Mouse (Mus musculus) neural tube, embryonic 12.5 days (tissue): ENCODE data around the gene Lrrk1. TPM values are rescaled to one million over a fixed set of nuclear protein-coding genes. Genes with fewer than 3 reads are reported as not detected.

Experiments used
- ATAC-seq: fragments of 200-750 bp; cut with Nextera tagmentation; 2 replicates; pipeline ENCODE4 v1.8.0; 2017; ENCODE audit warnings: low read depth, mild to moderate bottlenecking, moderate TSS enrichment, moderate library complexity; ENCODE audit not compliant: low FRiP score
- H3K27ac ChIP-seq: fragments of 300-500 bp; sonication (generic); 2 replicates; pipeline ENCODE4 v1.5.1; 2016
- H3K27me3 ChIP-seq: fragments of 300-500 bp; sonication (generic); replicated peaks from 2 replicates; pipeline ENCODE4 v1.6.1; 2016; ENCODE audit warnings: mild to moderate bottlenecking
- H3K36me3 ChIP-seq: fragments of 300-500 bp; sonication (generic); 2 replicates; pipeline ENCODE4 v1.6.1; 2016; ENCODE audit warnings: mild to moderate bottlenecking
- H3K4me1 ChIP-seq: fragments of 300-500 bp; sonication (generic); 2 replicates; pipeline ENCODE4 v1.6.1; 2016
- H3K4me2 ChIP-seq: fragments of 300-500 bp; sonication (generic); replicated peaks from 2 replicates; pipeline ENCODE4 v1.6.1; 2016; ENCODE audit warnings: mild to moderate bottlenecking
- H3K4me3 ChIP-seq: fragments of 300-500 bp; sonication (generic); 2 replicates; pipeline ENCODE4 v1.5.1; 2016
- H3K9ac ChIP-seq: fragments of 300-500 bp; sonication (generic); 2 replicates; pipeline ENCODE4 v1.6.1; 2016; ENCODE audit warnings: mild to moderate bottlenecking
- H3K9me3 ChIP-seq: fragments of 300-500 bp; sonication (generic); 2 replicates; pipeline ENCODE4 v1.6.1; 2016; ENCODE audit warnings: mild to moderate bottlenecking
- WGBS: fragments of 180-500 bp; shearing (Covaris S2); methylation state at CpG from one replicate; pipeline ENCODE4 v1.1.7; 2016; 5-methylcytosine and 5-hydroxymethylcytosine counted together
- polyA plus RNA-seq: library from polyadenylated mRNA; unstranded; fragments of >200 nt; fragmentation: Nextera tagmentation; extraction: Ambion mirVana; gene quantifications from 2 replicates; pipeline ENCODE4 v1.2.1, GENCODE M21; 2016

Gene Lrrk1
- polyA plus RNA-seq, 1 experiment from 2014 or later, result 8.5 TPM

- Histone ChIP-seq H3K27me3 (no peaks in the 10 kb centered on the region), H3K27ac (no peak overlapping the region), H3K9ac (no peak overlapping the region), H3K4me1 (no peaks in the 10 kb centered on the region), H3K9me3 (no peaks in the 10 kb centered on the region), H3K36me3 (no peaks in the 10 kb centered on the region), H3K4me3 (no peak overlapping the region), H3K4me2 (no peak overlapping the region)
- WGBS, result 81% methylated on average over 4 of the region's 4 CpGs
- ATAC-seq, result no peak
Observed at GRCm38 (mm10) chr7:66375736-66376135, 12.4 kb downstream of the Lrrk1 start.

- no peak overlapping the region for H3K9ac ChIP-seq
- H3K4me2 ChIP-seq, result no peak overlapping the region
- H3K9me3 ChIP-seq, result no peaks in the 10 kb centered on the region
- ATAC-seq, result no peak
- H3K4me3 ChIP-seq, result no peak overlapping the region
- H3K4me1 ChIP-seq, result no peaks in the 10 kb centered on the region
- 94% methylated on average over 3 of the region's 3 CpGs for WGBS
- no peak overlapping the region for H3K27ac ChIP-seq
- no peaks in the 10 kb centered on the region for H3K36me3 ChIP-seq
- H3K27me3 ChIP-seq, result no peaks in the 10 kb centered on the region
Observed at GRCm38 (mm10) chr7:66373391-66373790, 14.8 kb downstream of the Lrrk1 start.

DNA sequence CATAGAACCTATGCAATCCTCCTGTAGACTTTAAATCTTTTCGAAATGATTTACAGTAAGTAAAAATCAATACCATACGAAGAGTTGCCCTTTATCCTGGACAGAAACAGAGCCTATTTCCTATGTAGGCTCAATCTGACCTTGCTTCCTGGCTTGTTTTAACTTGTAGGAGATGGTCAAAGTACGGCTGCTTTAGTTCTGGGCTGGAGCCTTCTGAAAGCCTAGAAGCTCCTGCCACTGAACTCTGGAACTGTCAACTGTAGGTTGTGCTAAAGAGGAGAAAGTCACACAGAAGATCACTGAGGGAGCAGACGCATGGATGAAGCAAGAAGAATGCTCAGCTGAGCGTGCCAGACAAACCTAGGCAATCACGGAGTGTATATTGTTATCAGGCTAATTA lies 17.2 kb downstream of the Lrrk1 start:
- H3K27me3 ChIP-seq, result no peaks in the 10 kb centered on the region
- no peak overlapping the region for H3K27ac ChIP-seq
- WGBS, result 89% methylated on average over 6 of the region's 6 CpGs
- H3K4me3 ChIP-seq, result no peak overlapping the region
- no peak overlapping the region for H3K9ac ChIP-seq
- no peaks in the 10 kb centered on the region for H3K9me3 ChIP-seq
- H3K36me3 ChIP-seq, result no peaks in the 10 kb centered on the region
- H3K4me1 ChIP-seq, result no peaks in the 10 kb centered on the region
- no peak overlapping the region for H3K4me2 ChIP-seq
- no peak for ATAC-seq

DNA sequence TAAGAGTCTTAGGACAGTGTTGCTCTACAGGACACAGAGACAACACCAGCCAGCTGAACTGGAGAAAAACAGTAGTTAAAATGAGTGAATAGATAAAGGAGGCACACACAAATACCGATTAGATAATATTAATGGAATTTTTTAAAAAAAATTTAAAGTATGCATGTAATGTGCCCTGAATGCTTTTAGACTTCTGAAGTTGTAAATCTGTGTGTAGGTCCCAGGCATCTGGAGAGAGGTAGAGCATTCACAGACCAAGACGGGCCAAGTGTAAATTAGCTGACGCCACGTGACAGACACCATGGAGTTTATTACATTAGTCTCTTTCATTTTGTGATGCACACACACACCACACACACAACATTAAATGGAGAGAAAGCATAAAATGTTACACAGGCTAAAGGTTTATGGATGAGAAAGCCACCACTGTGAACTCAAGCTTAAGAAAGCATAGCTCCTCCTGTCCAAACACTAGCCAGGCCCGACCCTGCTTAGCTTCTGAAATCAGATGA lies 18.2 kb downstream of the Lrrk1 start:
- 72% methylated on average over 5 of the region's 5 CpGs for WGBS
- H3K4me3 ChIP-seq, result no peak overlapping the region
- H3K9me3 ChIP-seq, result no peaks in the 10 kb centered on the region
- H3K27me3 ChIP-seq, result no peaks in the 10 kb centered on the region
- H3K4me2 ChIP-seq, result no peak overlapping the region
- H3K4me1 ChIP-seq, result no peaks in the 10 kb centered on the region
- H3K9ac ChIP-seq, result no peak overlapping the region
- ATAC-seq, result no peak
- no peak overlapping the region for H3K27ac ChIP-seq
- no peaks in the 10 kb centered on the region for H3K36me3 ChIP-seq

DNA sequence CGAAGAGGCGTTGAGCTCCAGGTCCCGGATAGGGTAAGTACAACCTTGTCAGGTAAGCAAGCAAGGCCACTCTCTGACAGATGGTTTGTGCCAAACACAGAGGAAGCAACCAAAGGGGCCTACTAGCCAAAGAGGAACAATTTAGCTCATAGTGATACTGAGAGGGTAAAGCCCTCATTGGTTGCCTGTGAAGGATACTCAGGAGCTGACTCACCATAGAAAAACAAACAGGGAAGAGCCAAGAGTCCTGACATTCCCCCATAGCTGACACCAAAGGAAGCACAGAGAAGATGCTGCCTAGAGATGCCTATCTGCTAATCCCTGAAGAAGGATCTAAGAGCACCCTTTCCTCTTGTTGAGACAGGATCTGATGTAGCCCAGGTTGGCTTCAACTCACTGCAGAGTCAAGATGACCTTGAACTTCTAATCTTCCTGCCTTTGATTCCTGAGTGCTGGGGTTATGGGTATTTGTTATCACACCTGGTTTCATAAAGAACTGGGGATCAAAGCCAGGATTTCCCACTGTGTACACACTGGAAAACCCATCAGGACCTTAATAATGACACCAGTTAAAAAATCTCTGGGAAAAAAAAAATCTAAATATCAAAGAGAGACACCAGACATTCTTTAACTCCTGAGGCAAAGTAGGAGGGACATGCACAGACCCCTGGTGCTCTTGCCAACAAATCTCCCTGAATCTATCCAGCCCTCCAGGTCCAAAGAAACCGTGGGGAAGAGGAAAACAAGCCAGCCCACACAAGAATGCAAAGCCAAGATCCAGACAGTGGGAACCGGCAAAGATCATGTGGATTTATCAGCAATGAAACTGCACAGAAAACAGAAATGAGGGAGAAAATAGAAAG lies 18.8 kb downstream of the Lrrk1 start:
- no peaks in the 10 kb centered on the region for H3K9me3 ChIP-seq
- no peaks in the 10 kb centered on the region for H3K4me1 ChIP-seq
- no peak overlapping the region for H3K27ac ChIP-seq
- H3K4me3 ChIP-seq, result no peak overlapping the region
- H3K36me3 ChIP-seq, result no peaks in the 10 kb centered on the region
- ATAC-seq, result no peak
- no peak overlapping the region for H3K4me2 ChIP-seq
- no peaks in the 10 kb centered on the region for H3K27me3 ChIP-seq
- 78% methylated on average over 5 of the region's 5 CpGs for WGBS
- no peak overlapping the region for H3K9ac ChIP-seq

- H3K27me3 ChIP-seq, result no peaks in the 10 kb centered on the region
Observed at GRCm38 (mm10) chr7:66365904-66366303, 22.2 kb downstream of the Lrrk1 start, which contains the start of gene Gm10974. Gm10974 (plus strand) TSS chr7:66365905.

GRCm38 (mm10) chr7:66365411-66365810 lies 22.7 kb downstream of the Lrrk1 start:
- 81% methylated on average over 2 of the region's 2 CpGs for WGBS
- no peak for ATAC-seq
- H3K36me3 ChIP-seq, result no peaks in the 10 kb centered on the region

More at GRCm38 (mm10) chr7:66365904-66366303, 22.2 kb downstream of the Lrrk1 start, which contains the start of gene Gm10974:
- no peak for ATAC-seq
- Histone ChIP-seq H3K9ac (no peak within 1 kb of the TSS), H3K4me3 (no peak within 1 kb of the TSS), H3K4me1 (no peaks in the 10 kb centered on the region), H3K27ac (no peak within 1 kb of the TSS), H3K36me3 (no peaks in the 10 kb centered on the region), H3K9me3 (0 out of 2 replicates have a peak, but pooled peaks cover 5% of the 10 kb centered on the region), H3K4me2 (no peak within 1 kb of the TSS)
- WGBS, result 77% methylated on average over 2 of the region's 2 CpGs

GRCm38 (mm10) chr7:66364491-66364890 lies 23.7 kb downstream of the Lrrk1 start:
- H3K36me3 ChIP-seq, result no peaks in the 10 kb centered on the region
- no peak for ATAC-seq
- H3K4me1 ChIP-seq, result no peaks in the 10 kb centered on the region
- 0 out of 2 replicates have a peak, but pooled peaks cover 5% of the 10 kb centered on the region for H3K9me3 ChIP-seq
- no peak overlapping the region for H3K4me2 ChIP-seq
- WGBS, result 92% methylated on average over 11 of the region's 11 CpGs
- no peaks in the 10 kb centered on the region for H3K27me3 ChIP-seq
- no peak overlapping the region for H3K4me3 ChIP-seq
- H3K9ac ChIP-seq, result no peak overlapping the region
- no peak overlapping the region for H3K27ac ChIP-seq

More at GRCm38 (mm10) chr7:66365411-66365810, 22.7 kb downstream of the Lrrk1 start:
- H3K27me3 ChIP-seq, result no peaks in the 10 kb centered on the region
- no peaks in the 10 kb centered on the region for H3K4me1 ChIP-seq
- H3K27ac ChIP-seq, result no peak overlapping the region
- 0 out of 2 replicates have a peak, but pooled peaks cover 5% of the 10 kb centered on the region for H3K9me3 ChIP-seq
- H3K9ac ChIP-seq, result no peak overlapping the region
- H3K4me2 ChIP-seq, result no peak overlapping the region
- H3K4me3 ChIP-seq, result no peak overlapping the region

GRCm38 (mm10) chr7:66359044-66359443 lies 29.1 kb downstream of the Lrrk1 start:
- Histone ChIP-seq H3K4me3 (no peak overlapping the region), H3K4me2 (no peak overlapping the region), H3K9ac (no peak overlapping the region), H3K27ac (no peak overlapping the region), H3K27me3 (no peaks in the 10 kb centered on the region), H3K9me3 (0 out of 2 replicates have a peak, but pooled peaks cover 5% of the 10 kb centered on the region), H3K36me3 (no peaks in the 10 kb centered on the region), H3K4me1 (no peaks in the 10 kb centered on the region; the same call in 1 of the 2 replicates)
- WGBS, result 90% methylated on average over 4 of the region's 4 CpGs
- no peak for ATAC-seq

DNA sequence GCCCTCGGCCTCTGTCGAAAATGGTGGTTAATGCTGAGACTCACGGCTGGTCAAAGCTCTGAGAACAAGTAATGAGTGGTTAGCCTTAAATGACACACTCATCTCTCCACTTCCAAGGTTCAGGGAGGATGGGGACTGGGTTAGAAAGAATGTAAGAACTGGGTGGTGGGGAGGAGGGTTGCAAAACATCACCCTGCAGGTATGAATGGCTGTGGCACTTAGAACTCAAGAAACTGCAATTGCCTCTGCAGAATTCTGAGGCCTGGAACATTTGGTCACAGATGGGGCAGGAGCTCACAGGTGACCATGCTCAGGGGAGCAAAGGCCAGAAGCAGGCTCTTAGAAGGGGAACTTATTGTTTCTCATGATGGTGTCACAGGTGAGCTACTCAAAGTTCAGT lies 29.7 kb downstream of the Lrrk1 start:
- WGBS, result 91% methylated on average over 3 of the region's 3 CpGs

GRCm38 (mm10) chr7:66355791-66356522 lies 32.2 kb downstream of the Lrrk1 start:
- no peak overlapping the region for H3K27ac ChIP-seq
- H3K4me3 ChIP-seq, result no peak overlapping the region
- H3K9me3 ChIP-seq, result no peaks in the 10 kb centered on the region
- H3K36me3 ChIP-seq, result no peaks in the 10 kb centered on the region
- H3K9ac ChIP-seq, result no peak overlapping the region
- no peaks in the 10 kb centered on the region; the same call in 1 of the 2 replicates for H3K4me1 ChIP-seq
- WGBS, result 90% methylated on average over 8 of the region's 8 CpGs
- no peak overlapping the region for H3K4me2 ChIP-seq
- H3K27me3 ChIP-seq, result no peaks in the 10 kb centered on the region
- no peak for ATAC-seq

More for the DNA sequence above, 29.7 kb downstream of the Lrrk1 start:
- H3K9ac ChIP-seq, result no peak overlapping the region
- H3K27ac ChIP-seq, result no peak overlapping the region
- ATAC-seq, result no peak
- 0 out of 2 replicates have a peak, but pooled peaks cover 5% of the 10 kb centered on the region for H3K9me3 ChIP-seq
- no peaks in the 10 kb centered on the region for H3K27me3 ChIP-seq
- no peak overlapping the region for H3K4me3 ChIP-seq
- H3K36me3 ChIP-seq, result no peaks in the 10 kb centered on the region
- H3K4me2 ChIP-seq, result no peak overlapping the region
- H3K4me1 ChIP-seq, result no peaks in the 10 kb centered on the region; the same call in 1 of the 2 replicates

DNA sequence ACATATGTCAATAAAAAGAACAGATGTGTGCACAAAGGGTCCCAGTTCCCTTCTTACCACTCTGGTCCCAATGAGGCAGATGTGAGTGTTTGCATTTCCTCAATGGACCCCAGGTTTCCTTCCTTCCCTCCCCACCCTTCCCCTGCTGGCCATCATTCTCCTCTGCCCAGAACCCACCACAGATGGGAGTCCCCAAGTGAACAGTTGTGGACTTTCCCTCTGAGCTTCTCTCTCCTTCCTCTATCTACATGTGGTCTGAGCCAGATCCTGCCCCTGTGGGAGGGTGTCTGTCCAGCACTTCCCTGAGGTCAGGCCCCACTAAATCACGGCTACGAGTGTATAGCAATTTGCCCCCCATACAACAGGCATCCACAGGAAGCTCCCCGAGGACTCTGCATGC lies 33.2 kb downstream of the Lrrk1 start:
- Histone ChIP-seq H3K9me3 (no peaks in the 10 kb centered on the region), H3K4me3 (no peak overlapping the region), H3K27ac (no peak overlapping the region), H3K36me3 (no peaks in the 10 kb centered on the region), H3K4me1 (no peaks in the 10 kb centered on the region; the same call in 1 of the 2 replicates), H3K4me2 (no peak overlapping the region), H3K9ac (no peak overlapping the region), H3K27me3 (no peaks in the 10 kb centered on the region)
- WGBS, result 41% methylated on average over 3 of the region's 3 CpGs
- no peak for ATAC-seq
